Mouse (Mus musculus) c-Kit-positive CD71-positive TER-119-positive erythroid progenitor cells, embryonic 14.5 days (primary cell): ENCODE data around the gene Fam76a.

Experiments used
- DNase-seq: peaks from one replicate; pipeline ENCODE4 v3.0.0-alpha.2; 2013; ENCODE audit warnings: low spot score

Gene Fam76a

GRCm38 (mm10) chr4:132884844-132885374 is 37.4 kb downstream of the Fam76a start:
- DNase-seq = peak; percentile 38

- DNase-seq = peak; percentile 83
Observed at GRCm38 (mm10) chr4:132884064-132884843, 38.1 kb downstream of the Fam76a start, which contains the start of gene Stx12. Gene Stx12 (minus strand): TSS chr4:132884509.

- peak; percentile 17 for DNase-seq
Observed at GRCm38 (mm10) chr4:132883561-132884063, 38.7 kb downstream of the Fam76a start.

GRCm38 (mm10) chr4:132874363-132875097 is 47.8 kb downstream of the Fam76a start:
- DNase-seq = no peak

GRCm38 (mm10) chr4:132873481-132874362 is 48.6 kb downstream of the Fam76a start:
- no peak for DNase-seq

GRCm38 (mm10) chr4:132871116-132871515 is 51.2 kb downstream of the Fam76a start:
- no peak for DNase-seq

GRCm38 (mm10) chr4:132864856-132865255 is 57.5 kb downstream of the Fam76a start:
- DNase-seq = no peak

- no peak for DNase-seq
Observed at GRCm38 (mm10) chr4:132863012-132863411, 59.3 kb downstream of the Fam76a start.

- no peak for DNase-seq
Observed at GRCm38 (mm10) chr4:132860880-132861279, 61.5 kb downstream of the Fam76a start.
